Mouse (Mus musculus) thymus, adult 2 months (tissue): ENCODE data around the gene Sept10. TPM values are rescaled to one million over a fixed set of nuclear protein-coding genes. Genes with fewer than 3 reads are reported as not detected.
A peak's percentile ranks its signal among the peaks of the same experiment; 100 is the strongest.

ENCODE experiments used
- DNase-seq: peaks from one replicate; pipeline ENCODE4 v3.0.0; 2021
- H3K27ac ChIP-seq: fragments of 200-500 bp; 2 replicates; pipeline ENCODE4 v1.5.1; 2012; ENCODE audit warnings: low read length, control low read depth; ENCODE audit not compliant: control insufficient read depth, insufficient read depth
- H3K27me3 ChIP-seq: fragments of 200-500 bp; 2 replicates; pipeline ENCODE4 v1.6.1; 2012; ENCODE audit warnings: mild to moderate bottlenecking, low read length, moderate library complexity, mixed read lengths; ENCODE audit not compliant: control insufficient read depth, insufficient read depth
- H3K36me3 ChIP-seq: fragments of 200-500 bp; 2 replicates; pipeline ENCODE4 v1.6.1; 2012; ENCODE audit warnings: mild to moderate bottlenecking, low read length, moderate library complexity; ENCODE audit not compliant: control insufficient read depth, insufficient read depth
- H3K4me1 ChIP-seq: fragments of 200-500 bp; replicated peaks from 2 replicates; pipeline ENCODE4 v1.6.1; 2012; ENCODE audit warnings: low read length; ENCODE audit not compliant: control insufficient read depth, insufficient read depth
- H3K4me3 ChIP-seq: fragments of 200-500 bp; 2 replicates; pipeline ENCODE4 v1.5.1; 2012; ENCODE audit warnings: mild to moderate bottlenecking, low read length, control low read depth, moderate library complexity; ENCODE audit not compliant: control insufficient read depth, insufficient read depth
- CTCF ChIP-seq: fragments of 200-500 bp; IDR thresholded peaks from 2 replicates; pipeline ENCODE4 v1.5.1; 2012; ENCODE audit warnings: mild to moderate bottlenecking, control low read depth, low read length, moderate library complexity, borderline replicate concordance; ENCODE audit not compliant: control insufficient read depth, poor library complexity, insufficient read depth; ENCODE audit errors: extremely low read depth
- POLR2A ChIP-seq: fragments of 200-500 bp; IDR thresholded peaks from 2 replicates; pipeline ENCODE4 v1.6.1; 2012; ENCODE audit warnings: mild to moderate bottlenecking, low read length, control low read depth, moderate library complexity; ENCODE audit not compliant: control insufficient read depth, poor library complexity, insufficient read depth; ENCODE audit errors: extremely low read depth
- WGBS: fragments of 180-500 bp; shearing (Covaris S2); methylation state at CpG from one replicate; pipeline ENCODE4 v1.1.7; 2018; 5-methylcytosine and 5-hydroxymethylcytosine counted together
- polyA plus RNA-seq: library from polyadenylated mRNA; depleted of rRNA; stranded (reverse); fragments of >200 nt; gene quantifications from 2 replicates; pipeline ENCODE4 v1.2.3, GENCODE M21; 2012

Gene Sept10
- polyA plus RNA-seq, 1 experiment = 3.1 TPM

DNA sequence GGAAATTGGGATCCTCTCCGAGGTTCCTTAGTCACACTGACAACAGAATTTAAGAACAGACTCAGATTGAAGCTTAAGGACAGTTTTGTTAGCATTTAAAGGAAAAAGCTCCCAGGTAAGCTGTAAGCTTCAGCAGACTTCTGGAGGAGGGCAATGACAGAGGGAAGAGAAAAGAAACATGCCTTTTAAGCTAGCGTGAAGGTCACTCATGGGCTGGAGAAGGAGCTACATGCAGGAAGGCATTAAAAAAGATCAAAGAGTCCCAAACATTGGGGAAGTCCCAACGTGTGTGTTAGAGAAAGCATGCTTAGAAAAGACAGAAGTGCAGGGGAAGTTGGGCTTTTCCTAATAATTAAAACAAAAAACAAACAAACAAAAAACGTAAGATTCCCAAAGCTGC, 14.2 kb upstream of the Sept10 start:
- no peaks in the 10 kb centered on the region for H3K27me3 ChIP-seq
- TF ChIP-seq POLR2A = no peak
- no peak for TF ChIP-seq CTCF
- H3K36me3 ChIP-seq = no peaks in the 10 kb centered on the region
- H3K27ac ChIP-seq = no peak overlapping the region
- no peak for DNase-seq
- 45% methylated on average over 4 of the region's 4 CpGs for WGBS
- H3K4me1 ChIP-seq = no peaks in the 10 kb centered on the region
- no peak overlapping the region for H3K4me3 ChIP-seq

- no peak for TF ChIP-seq CTCF
- TF ChIP-seq POLR2A = no peak
- 92% methylated on average over 2 of the region's 2 CpGs for WGBS
- Histone ChIP-seq H3K27me3 (no peaks in the 10 kb centered on the region), H3K4me3 (no peak overlapping the region), H3K36me3 (no peaks in the 10 kb centered on the region), H3K27ac (no peak overlapping the region), H3K4me1 (no peaks in the 10 kb centered on the region)
- DNase-seq = no peak
These were observed 13.6 kb upstream of the Sept10 start for GRCm38 (mm10) chr10:59235227-59235626.

- Histone ChIP-seq H3K27me3 (no peaks in the 10 kb centered on the region), H3K4me3 (no peak overlapping the region), H3K36me3 (no peaks in the 10 kb centered on the region), H3K4me1 (no peaks in the 10 kb centered on the region), H3K27ac (no peak overlapping the region)
- 86% methylated on average over 4 of the region's 4 CpGs for WGBS
- TF ChIP-seq POLR2A (no peak), CTCF (no peak)
- no peak for DNase-seq
These were observed 7.7 kb upstream of the Sept10 start for GRCm38 (mm10) chr10:59229205-59229820.

- DNase-seq = no peak
- peaks cover 16% of the 10 kb centered on the region; the same call in 1 of the 2 replicates for H3K27me3 ChIP-seq
- no peak for TF ChIP-seq POLR2A
- TF ChIP-seq CTCF = no peak
These were observed 3.5 kb upstream of the Sept10 start for GRCm38 (mm10) chr10:59225137-59225536.

GRCm38 (mm10) chr10:59223890-59224289, 2.2 kb upstream of the Sept10 start:
- TF ChIP-seq CTCF (no peak), POLR2A (no peak)
- Histone ChIP-seq H3K27ac (no peak overlapping the region), H3K27me3 (peaks cover 16% of the 10 kb centered on the region; the same call in 1 of the 2 replicates), H3K36me3 (no peaks in the 10 kb centered on the region), H3K4me1 (peaks cover 14% of the 10 kb centered on the region), H3K4me3 (no peak overlapping the region)
- 88% methylated on average over 4 of the region's 4 CpGs for WGBS
- no peak for DNase-seq

More at GRCm38 (mm10) chr10:59225137-59225536, 3.5 kb upstream of the Sept10 start:
- no peak overlapping the region for H3K4me3 ChIP-seq
- H3K36me3 ChIP-seq = no peaks in the 10 kb centered on the region
- H3K4me1 ChIP-seq = peaks cover 14% of the 10 kb centered on the region
- no peak overlapping the region for H3K27ac ChIP-seq
- WGBS = 82% methylated on average over 2 of the region's 2 CpGs

GRCm38 (mm10) chr10:59223301-59223700, 1.7 kb upstream of the Sept10 start:
- Histone ChIP-seq H3K36me3 (no peaks in the 10 kb centered on the region), H3K4me3 (0 out of 2 replicates have a peak overlapping the region, but pooled peaks have one; percentile 7)

GRCm38 (mm10) chr10:59222271-59223101, 839 bp upstream of the Sept10 start:
- 14% methylated on average over 49 of the region's 49 CpGs for WGBS
- no peak for TF ChIP-seq POLR2A
- 0 out of 2 replicates have a peak, but pooled peaks have one; percentile 12 for TF ChIP-seq CTCF
- Histone ChIP-seq H3K27me3 (peaks cover 16% of the 10 kb centered on the region; the same call in 1 of the 2 replicates), H3K4me3 (peak overlapping the region; percentile 79), H3K4me1 (peaks cover 14% of the 10 kb centered on the region), H3K27ac (no peak overlapping the region), H3K36me3 (no peaks in the 10 kb centered on the region)
- DNase-seq = peak; percentile 3

More at GRCm38 (mm10) chr10:59223301-59223700, 1.7 kb upstream of the Sept10 start:
- Histone ChIP-seq H3K4me1 (peaks cover 14% of the 10 kb centered on the region), H3K27me3 (peaks cover 16% of the 10 kb centered on the region; the same call in 1 of the 2 replicates), H3K27ac (no peak overlapping the region)
- DNase-seq = no peak
- WGBS = 68% methylated on average over 14 of the region's 14 CpGs
- no peak for TF ChIP-seq POLR2A
- TF ChIP-seq CTCF = no peak
